Mouse (Mus musculus) heart, adult 2 months (tissue): ENCODE data around the gene Mc1r. TPM values are rescaled to one million over a fixed set of nuclear protein-coding genes. Genes with fewer than 3 reads are reported as not detected.
A peak's percentile ranks its signal among the peaks of the same experiment; 100 is the strongest.
"Not testable (repeated sequence)": the region's sequence is repeated elsewhere in the genome, so short reads cannot be mapped to it uniquely, and the experiment has no call there.

Experiments used
- DNase-seq, 2 experiments: peaks; one replicate each; pipeline ENCODE4 v3.0.0; 2021
- H3K27ac ChIP-seq: fragments of 200-600 bp; 2 replicates; pipeline ENCODE4 v1.8.1; 2022
- H3K27me3 ChIP-seq: fragments of 200-500 bp; 2 replicates; pipeline ENCODE4 v1.6.1; 2012; ENCODE audit warnings: mild to moderate bottlenecking, low read length, inconsistent platforms, mixed read lengths; ENCODE audit not compliant: control insufficient read depth, insufficient read depth
- H3K36me3 ChIP-seq: fragments of 200-500 bp; 2 replicates; pipeline ENCODE4 v1.6.1; 2012; ENCODE audit warnings: low read length, inconsistent platforms; ENCODE audit not compliant: control insufficient read depth, insufficient read depth
- H3K4me1 ChIP-seq: fragments of 200-500 bp; 2 replicates; pipeline ENCODE4 v1.6.1; 2011; ENCODE audit warnings: low read length; ENCODE audit not compliant: control insufficient read depth, insufficient read depth
- H3K4me3 ChIP-seq: fragments of 200-600 bp; 2 replicates; pipeline ENCODE4 v1.8.1; 2022
- H3K79me2 ChIP-seq: fragments of 200-500 bp; replicated peaks from 2 replicates; pipeline ENCODE4 v1.6.1; 2012; ENCODE audit warnings: mild to moderate bottlenecking, inconsistent platforms, low read length, moderate library complexity, mixed read lengths; ENCODE audit not compliant: control insufficient read depth, insufficient read depth
- H3K9ac ChIP-seq: fragments of 200-500 bp; 2 replicates; pipeline ENCODE4 v1.6.1; 2012; ENCODE audit warnings: low read depth, mild to moderate bottlenecking, control low read depth, inconsistent platforms, low read length, mixed read lengths
- CTCF ChIP-seq: fragments of 200-600 bp; IDR thresholded peaks from 2 replicates; pipeline ENCODE4 v1.8.1; 2022; ENCODE audit warnings: antibody characterized with exemption, mild to moderate bottlenecking, moderate library complexity
- EP300 ChIP-seq: fragments of 200-500 bp; IDR thresholded peaks from 2 replicates; pipeline ENCODE4 v1.6.1; 2011; ENCODE audit warnings: low read depth, low read length, control low read depth; ENCODE audit not compliant: insufficient read depth
- POLR2A ChIP-seq: fragments of 200-500 bp; IDR thresholded peaks from 2 replicates; pipeline ENCODE4 v1.6.1; 2011; ENCODE audit warnings: mild to moderate bottlenecking, low read depth, low read length, control low read depth; ENCODE audit not compliant: insufficient read depth
- WGBS: fragments of 180-500 bp; shearing (Covaris S2); methylation state at CpG from one replicate; pipeline ENCODE4 v1.1.7; 2018; 5-methylcytosine and 5-hydroxymethylcytosine counted together
- intact Hi-C: fragments of 180-260 bp; cut with DNase I; formaldehyde crosslinking; loops from one replicate; pipeline ENCODE4 v1.15.1; 2025
- polyA plus RNA-seq: library from polyadenylated mRNA; depleted of rRNA; stranded (reverse); fragments of >200 nt; gene quantifications from 2 replicates; pipeline ENCODE4 v1.2.3, GENCODE M21; 2012
- total RNA-seq, 2 experiments: library from RNA; stranded (reverse); gene quantifications; 2 replicates each; pipeline ENCODE4 v1.2.3; 2021

Mc1r gene
- total and polyA plus RNA-seq, 3 experiments = not detected

- no peak for DNase-seq
Measured at GRCm38 (mm10) chr8:123412560-123413170, 5.8 kb downstream of the Mc1r start.

DNA sequence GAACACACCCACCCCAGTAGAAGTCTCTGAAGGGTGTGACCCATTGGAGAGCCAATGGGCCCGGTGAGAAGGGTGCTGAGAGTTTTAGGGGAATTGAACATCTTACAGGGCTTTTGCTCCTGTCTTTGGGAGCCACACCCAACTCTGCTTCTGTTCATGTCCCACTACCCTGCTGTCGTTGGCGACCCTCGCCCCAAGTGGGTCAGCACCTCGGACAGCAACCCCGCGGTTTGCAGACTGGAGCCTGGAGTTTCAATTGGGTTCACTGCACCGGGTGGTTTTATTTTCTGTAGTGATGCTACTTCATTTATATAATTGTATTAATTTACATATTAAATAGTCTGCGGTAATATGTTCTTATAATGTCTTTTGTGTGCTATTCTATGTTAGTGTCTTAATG is 7.3 kb downstream of the Mc1r start:
- intact Hi-C loops = no loop called here
- Histone ChIP-seq H3K4me1 (no peaks in the 10 kb centered on the region; the same call in 1 of the 2 replicates), H3K27me3 (peaks cover 8% of the 10 kb centered on the region; the same call in 1 of the 2 replicates), H3K4me3 (no peak overlapping the region), H3K36me3 (no peaks in the 10 kb centered on the region), H3K9ac (no peak overlapping the region), H3K79me2 (no peaks in the 10 kb centered on the region), H3K27ac (no peak overlapping the region)
- DNase-seq = no peak
- WGBS = 11% methylated on average over 9 of the region's 9 CpGs
- TF ChIP-seq POLR2A (no peak), EP300 (no peak), CTCF (no peak)

More at GRCm38 (mm10) chr8:123412560-123413170, 5.8 kb downstream of the Mc1r start:
- no peak overlapping the region for H3K27ac ChIP-seq
- H3K4me1 ChIP-seq = no peaks in the 10 kb centered on the region; the same call in 1 of the 2 replicates
- peaks cover 8% of the 10 kb centered on the region; the same call in 1 of the 2 replicates for H3K27me3 ChIP-seq
- no peaks in the 10 kb centered on the region for H3K79me2 ChIP-seq
- WGBS = 21% methylated on average over 12 of the region's 12 CpGs
- no peak for TF ChIP-seq EP300
- TF ChIP-seq POLR2A = no peak
- TF ChIP-seq CTCF = no peak
- no peak overlapping the region for H3K4me3 ChIP-seq
- H3K9ac ChIP-seq = no peak overlapping the region
- intact Hi-C loops = no loop called here
- H3K36me3 ChIP-seq = no peaks in the 10 kb centered on the region

DNA sequence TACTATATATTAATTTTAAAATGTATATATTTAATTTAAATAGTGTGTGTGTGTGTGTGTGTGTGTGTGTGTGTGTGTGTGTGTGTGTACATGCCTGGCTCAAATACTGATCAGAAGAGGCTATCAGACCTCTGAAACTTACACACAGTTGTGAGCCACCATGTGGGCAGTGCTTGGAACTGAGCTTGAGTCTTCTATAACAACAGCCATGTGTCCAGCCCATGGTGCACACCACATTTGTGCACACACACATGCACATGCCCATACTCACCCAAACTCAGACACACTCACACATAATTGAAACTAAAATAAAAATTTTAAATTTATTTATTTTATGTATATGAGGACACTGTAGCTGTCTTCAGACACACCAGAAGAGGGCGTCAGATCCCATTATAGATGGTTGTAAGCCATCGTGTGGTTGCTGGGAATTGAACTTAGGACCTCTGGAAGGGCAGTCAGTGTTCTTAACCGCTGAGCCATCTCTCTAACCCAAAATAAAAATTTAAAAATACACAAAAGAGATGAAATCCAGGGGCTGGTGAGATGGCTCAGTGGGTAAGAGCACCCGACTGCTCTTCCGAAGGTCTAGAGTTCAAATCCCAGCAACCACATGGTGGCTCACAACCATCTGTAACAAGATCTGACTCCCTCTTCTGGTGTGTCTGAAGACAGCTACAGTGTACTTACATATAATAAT is 8.2 kb downstream of the Mc1r start:
- H3K4me3 ChIP-seq, H3K36me3 ChIP-seq, H3K4me1 ChIP-seq, intact Hi-C loops, H3K27ac ChIP-seq, H3K9ac ChIP-seq, H3K79me2 ChIP-seq, DNase-seq, H3K27me3 ChIP-seq: not testable (repeated sequence)
- WGBS = 72% methylated on average over 5 of the region's 5 CpGs

DNA sequence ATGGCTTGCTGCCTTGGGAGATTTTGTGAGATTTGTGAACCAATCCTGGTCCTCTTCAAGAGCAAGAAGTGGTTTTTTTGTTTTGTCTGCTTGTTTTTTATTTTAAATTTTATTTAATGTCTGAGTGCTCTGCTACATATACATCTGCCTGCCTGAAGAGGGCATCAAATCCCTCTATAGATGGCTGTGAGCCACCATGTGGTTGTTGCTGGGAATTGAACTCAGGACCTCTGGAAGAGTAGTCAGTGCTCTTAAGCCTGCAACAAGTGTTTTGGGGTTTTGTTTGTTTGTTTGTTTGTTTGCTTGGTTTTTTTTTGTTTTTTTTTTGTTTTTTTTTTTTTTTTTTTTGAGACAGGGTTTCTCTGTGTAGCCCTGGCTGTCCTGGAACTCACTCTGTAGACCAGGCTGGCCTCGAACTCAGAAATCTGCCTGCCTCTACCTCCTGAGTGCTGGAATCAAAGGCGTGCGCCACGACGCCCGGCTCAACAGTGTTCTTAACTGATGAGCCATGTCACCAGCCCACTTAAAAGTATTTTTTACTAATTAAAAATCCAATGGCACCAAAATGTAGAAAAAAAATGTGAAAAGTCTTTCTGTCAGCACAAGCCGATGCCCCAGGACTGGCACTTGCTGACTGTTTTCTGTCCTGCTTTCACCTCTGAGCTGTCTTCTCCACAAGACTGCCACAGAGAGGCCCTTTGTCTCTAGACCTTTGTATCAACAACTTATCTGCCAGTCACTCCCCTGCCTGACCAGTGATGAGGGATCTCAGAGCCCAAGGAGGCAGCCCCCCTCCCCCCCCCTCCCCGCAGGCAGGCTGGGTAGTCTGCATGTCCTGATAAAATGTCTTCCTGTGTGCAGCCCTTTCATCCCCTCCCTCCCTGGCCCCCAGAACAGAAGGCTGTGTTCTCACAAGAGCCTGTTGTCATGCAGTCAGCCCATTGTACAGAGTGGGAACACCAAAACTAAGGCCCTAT is 9.3 kb downstream of the Mc1r start:
- no peak overlapping the region for H3K4me3 ChIP-seq
- no peaks in the 10 kb centered on the region for H3K79me2 ChIP-seq
- intact Hi-C loops = no loop called here
- no peaks in the 10 kb centered on the region for H3K36me3 ChIP-seq
- TF ChIP-seq CTCF (peak; percentile 28; the same call in 1 of the 2 replicates), EP300 (no peak)
- no peak overlapping the region for H3K9ac ChIP-seq
- no peaks in the 10 kb centered on the region; the same call in 1 of the 2 replicates for H3K4me1 ChIP-seq
- DNase-seq = no peak
- peaks cover 5% of the 10 kb centered on the region; the same call in 1 of the 2 replicates for H3K27me3 ChIP-seq
- H3K27ac ChIP-seq = no peak overlapping the region
- WGBS = 50% methylated on average over 8 of the region's 8 CpGs

DNA sequence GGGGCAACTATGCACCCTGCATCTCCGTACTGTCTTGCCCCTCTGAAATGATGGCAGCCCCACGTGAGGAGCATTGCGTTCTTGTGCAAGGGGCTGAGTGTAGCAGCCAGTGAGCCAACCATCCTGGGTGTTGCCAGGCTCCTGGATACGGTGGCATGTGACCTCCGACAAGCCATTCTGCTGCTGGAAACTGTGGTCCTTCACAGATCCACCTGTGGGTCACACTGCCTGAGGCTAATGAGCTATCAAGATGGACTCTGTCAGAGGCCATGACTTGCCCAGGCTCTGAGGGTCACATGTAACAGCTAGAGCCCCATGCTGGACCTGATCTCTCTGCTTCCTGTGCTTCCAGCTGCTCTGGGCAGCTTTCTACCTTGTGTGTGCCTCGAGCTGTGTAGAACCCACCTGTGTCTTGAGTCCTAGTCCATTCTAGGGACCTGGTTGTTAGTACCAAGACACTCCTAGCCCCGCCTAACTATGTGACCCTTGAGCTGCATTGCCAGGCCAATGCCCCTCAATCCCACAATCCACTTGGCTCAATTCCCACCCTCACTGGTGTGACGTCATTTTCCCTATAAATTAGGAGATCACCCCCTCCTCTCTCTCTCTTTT is 10.1 kb downstream of the Mc1r start:
- no peak overlapping the region for H3K27ac ChIP-seq
- 74% methylated on average over 8 of the region's 8 CpGs for WGBS
- TF ChIP-seq POLR2A (no peak), EP300 (no peak), CTCF (no peak)

More for the DNA sequence above, 10.1 kb downstream of the Mc1r start:
- H3K79me2 ChIP-seq = no peaks in the 10 kb centered on the region
- H3K4me1 ChIP-seq = no peaks in the 10 kb centered on the region
- no peak overlapping the region for H3K9ac ChIP-seq
- no peaks in the 10 kb centered on the region for H3K36me3 ChIP-seq
- no peak for DNase-seq
- intact Hi-C loops = no loop called here
- H3K4me3 ChIP-seq = no peak overlapping the region
- H3K27me3 ChIP-seq = peaks cover 2% of the 10 kb centered on the region; the same call in 1 of the 2 replicates
